Mouse (Mus musculus) layer of hippocampus, adult 6 months (tissue): Measurements from ENCODE around the gene Slc22a1. TPM values are rescaled to one million over a fixed set of nuclear protein-coding genes. Genes with fewer than 3 reads are reported as not detected.

Experiments used
- long read RNA-seq, 2 experiments: library from polyadenylated mRNA; unstranded; transcript quantifications; one replicate each; pipeline ENCODE4 v2.0.0; 2019 to 2020
- polyA plus RNA-seq: library from polyadenylated mRNA; unstranded; fragments of <200 nt; fragmentation: Nextera tagmentation; gene quantifications from 2 replicates; pipeline ENCODE4 v1.2.3, GENCODE M21; 2021

Slc22a1 gene
- 0.79 TPM in 1 of 2 replicates, not detected in the other for polyA plus RNA-seq
- long read RNA-seq, experiment 1: 0 reads
- long read RNA-seq, experiment 2: 0 reads

GRCm38 (mm10) chr17:12675646-12676045 lies at the start of gene Slc22a1:
Gene Slc22a1, minus strand, starts transcription at chr17:12675829.

Other genes starting within 250 kb of the Slc22a1 start
- 0.18 TPM in 2 replicates for gene Slc22a3, start 168.1 kb downstream of the Slc22a1 start, polyA plus RNA-seq
- 0.11 and 0.35 TPM in 2 replicates for gene Slc22a2, start 91.7 kb downstream of the Slc22a1 start, polyA plus RNA-seq
- gene Igf2r, start 93.8 kb upstream of the Slc22a1 start, polyA plus RNA-seq: 2.6 and 3.0 TPM in 2 replicates
- 28.0 and 35.5 TPM in 2 replicates for gene Mas1, start 192.3 kb upstream of the Slc22a1 start, polyA plus RNA-seq
- not detected in 2 replicates for gene Mrgprh, start 200.2 kb upstream of the Slc22a1 start, polyA plus RNA-seq
- gene Pnldc1, start 234.4 kb upstream of the Slc22a1 start, polyA plus RNA-seq: 0.31 and 0.90 TPM in 2 replicates
- gene Tcp1, start 239.9 kb upstream of the Slc22a1 start, polyA plus RNA-seq: 191 and 205 TPM in 2 replicates
- 140 and 143 TPM in 2 replicates for gene Mrpl18, start 240.5 kb upstream of the Slc22a1 start, polyA plus RNA-seq